Mouse (Mus musculus) heart, adult 2 months (tissue): Measurements from ENCODE around the gene Tagln3.

Source experiments
- CTCF ChIP-seq: fragments of 200-600 bp; IDR thresholded peaks from 2 replicates; pipeline ENCODE4 v1.8.1; 2022; ENCODE audit warnings: antibody characterized with exemption, mild to moderate bottlenecking, moderate library complexity
- EP300 ChIP-seq: fragments of 200-500 bp; IDR thresholded peaks from 2 replicates; pipeline ENCODE4 v1.6.1; 2011; ENCODE audit warnings: low read depth, low read length, control low read depth; ENCODE audit not compliant: insufficient read depth
- POLR2A ChIP-seq: fragments of 200-500 bp; IDR thresholded peaks from 2 replicates; pipeline ENCODE4 v1.6.1; 2011; ENCODE audit warnings: mild to moderate bottlenecking, low read depth, low read length, control low read depth; ENCODE audit not compliant: insufficient read depth

GRCm38 (mm10) chr16:45737880-45738279, 13.5 kb upstream of the Tagln3 start:
- TF ChIP-seq CTCF (no peak), POLR2A (no peak), EP300 (no peak)
